Mouse (Mus musculus) heart, postnatal 0 days (tissue): ENCODE results near the gene Recql5. TPM values are rescaled to one million over a fixed set of nuclear protein-coding genes. Genes with fewer than 3 reads are reported as not detected.
A peak's percentile ranks its signal among the peaks of the same experiment; 100 is the strongest.

Experiments
- ATAC-seq: fragments of 200-750 bp; cut with Nextera tagmentation; 2 replicates; pipeline ENCODE4 v1.8.0; 2017; ENCODE audit warnings: low read depth, moderate number of reproducible peaks, moderate library complexity; ENCODE audit not compliant: insufficient read depth
- DNase-seq: peaks from one replicate; pipeline ENCODE4 v3.0.0-alpha.2; 2016; ENCODE audit warnings: low spot score
- H3K27ac ChIP-seq: fragments of 300-500 bp; sonication (generic); 2 replicates; pipeline ENCODE4 v1.5.1; 2014; ENCODE audit warnings: low read depth, mild to moderate bottlenecking
- H3K27me3 ChIP-seq: fragments of 300-500 bp; sonication (generic); 2 replicates; pipeline ENCODE4 v1.6.1; 2014; ENCODE audit warnings: low read length, mixed read lengths; ENCODE audit not compliant: control insufficient read depth, insufficient read depth
- H3K36me3 ChIP-seq: fragments of 300-500 bp; sonication (generic); replicated peaks from 2 replicates; pipeline ENCODE4 v1.6.1; 2014; ENCODE audit warnings: low read length, mixed read lengths; ENCODE audit not compliant: control insufficient read depth, insufficient read depth
- H3K4me1 ChIP-seq: fragments of 300-500 bp; sonication (generic); 2 replicates; pipeline ENCODE4 v1.6.1; 2014; ENCODE audit warnings: antibody characterized with exemption; ENCODE audit not compliant: control insufficient read depth, insufficient read depth
- H3K4me2 ChIP-seq: fragments of 300-500 bp; sonication (generic); 2 replicates; pipeline ENCODE4 v1.6.1; 2014; ENCODE audit warnings: low read depth, mild to moderate bottlenecking, low read length, moderate library complexity
- H3K4me3 ChIP-seq: fragments of 300-500 bp; sonication (generic); 2 replicates; pipeline ENCODE4 v1.5.1; 2014; ENCODE audit warnings: low read depth, low read length
- H3K9ac ChIP-seq: fragments of 300-500 bp; sonication (generic); replicated peaks from 2 replicates; pipeline ENCODE4 v1.6.1; 2014; ENCODE audit warnings: low read depth, low read length, mixed read lengths
- H3K9me3 ChIP-seq: fragments of 300-500 bp; sonication (generic); replicated peaks from 2 replicates; pipeline ENCODE4 v1.6.1; 2016; ENCODE audit warnings: low read length; ENCODE audit not compliant: control insufficient read depth
- CTCF ChIP-seq: IDR thresholded peaks from 2 replicates; pipeline ENCODE4 v1.5.1; 2016; ENCODE audit warnings: antibody characterized with exemption, control low read depth, low read depth
- EP300 ChIP-seq: IDR thresholded peaks from 2 replicates; pipeline ENCODE4 v1.6.1; 2016; ENCODE audit warnings: antibody characterized with exemption, low read depth
- WGBS: fragments of 180-500 bp; shearing (Covaris S2); extraction: QIAGEN DNeasy Blood & Tissue Kit; methylation state at CpG from one replicate; pipeline ENCODE4 v1.1.7; 2014; 5-methylcytosine and 5-hydroxymethylcytosine counted together
- polyA plus RNA-seq: library from polyadenylated mRNA; unstranded; fragments of >200 nt; fragmentation: Nextera tagmentation; extraction: Ambion mirVana; gene quantifications from 2 replicates; pipeline ENCODE4 v1.2.1, GENCODE M21; 2015
- total RNA-seq: library from RNA; depleted of rRNA; stranded (reverse); fragments of >200 nt; gene quantifications from 2 replicates; pipeline ENCODE4 v1.2.3, GENCODE M21; 2014; ENCODE audit warnings: low replicate concordance

The Recql5 gene
- total and polyA plus RNA-seq, 2 experiments from 2014 or later, result 5.8 to 6.2 TPM

- Histone ChIP-seq H3K4me1 (peaks cover 47% of the 10 kb centered on the region), H3K4me2 (no peak overlapping the region), H3K9ac (no peak overlapping the region), H3K27ac (0 out of 2 replicates have a peak overlapping the region, but pooled peaks have one; percentile 98), H3K9me3 (no peaks in the 10 kb centered on the region), H3K27me3 (no peaks in the 10 kb centered on the region), H3K4me3 (no peak overlapping the region), H3K36me3 (peaks cover 30% of the 10 kb centered on the region)
- TF ChIP-seq CTCF (no peak), EP300 (no peak)
- ATAC-seq (no peak), DNase-seq (no peak)
- WGBS, result 85% methylated on average over 3 of the region's 3 CpGs
Observed at GRCm38 (mm10) chr11:115906116-115906515, 27.2 kb downstream of the Recql5 start.

GRCm38 (mm10) chr11:115904956-115905790, 28.1 kb downstream of the Recql5 start:
- ATAC-seq, result no peak
- Histone ChIP-seq H3K27me3 (no peaks in the 10 kb centered on the region), H3K4me3 (no peak overlapping the region), H3K27ac (peak overlapping the region; percentile 98; the same call in 1 of the 2 replicates), H3K36me3 (peaks cover 30% of the 10 kb centered on the region), H3K4me1 (peaks cover 42% of the 10 kb centered on the region), H3K9me3 (no peaks in the 10 kb centered on the region), H3K9ac (0 out of 2 replicates have a peak overlapping the region, but pooled peaks have one; percentile 34), H3K4me2 (no peak overlapping the region)
- no peak for DNase-seq
- WGBS, result 62% methylated on average over 16 of the region's 16 CpGs
- no peak for TF ChIP-seq CTCF
- TF ChIP-seq EP300, result no peak

- H3K4me1 ChIP-seq, result peaks cover 46% of the 10 kb centered on the region
- H3K9me3 ChIP-seq, result no peaks in the 10 kb centered on the region
- no peaks in the 10 kb centered on the region for H3K27me3 ChIP-seq
- TF ChIP-seq CTCF (no peak), EP300 (no peak)
- WGBS, result 60% methylated on average over 8 of the region's 8 CpGs
- no peak overlapping the region for H3K4me2 ChIP-seq
- peak overlapping the region; percentile 98 for H3K27ac ChIP-seq
- no peak for ATAC-seq
- H3K9ac ChIP-seq, result 0 out of 2 replicates have a peak overlapping the region, but pooled peaks have one; percentile 34
- DNase-seq, result no peak
- peaks cover 30% of the 10 kb centered on the region for H3K36me3 ChIP-seq
- H3K4me3 ChIP-seq, result no peak overlapping the region
Observed at GRCm38 (mm10) chr11:115904231-115904955, 28.9 kb downstream of the Recql5 start.

- TF ChIP-seq EP300 (peak; percentile 84; the same call in 1 of the 2 replicates), CTCF (no peak)
- H3K4me2 ChIP-seq, result peak overlapping the region; percentile 19
- H3K36me3 ChIP-seq, result peaks cover 30% of the 10 kb centered on the region
- H3K4me1 ChIP-seq, result peaks cover 46% of the 10 kb centered on the region
- ATAC-seq, result peak; percentile 83
- 20% methylated on average over 11 of the region's 11 CpGs for WGBS
- no peak overlapping the region for H3K4me3 ChIP-seq
- no peak overlapping the region for H3K9ac ChIP-seq
- peak; percentile 90 for DNase-seq
- no peaks in the 10 kb centered on the region for H3K9me3 ChIP-seq
- peak overlapping the region; percentile 98 for H3K27ac ChIP-seq
- no peaks in the 10 kb centered on the region for H3K27me3 ChIP-seq
Observed at GRCm38 (mm10) chr11:115903384-115904230, 29.7 kb downstream of the Recql5 start.

- H3K36me3 ChIP-seq, result peaks cover 27% of the 10 kb centered on the region
- H3K4me2 ChIP-seq, result peak overlapping the region; percentile 71
- no peak overlapping the region for H3K4me3 ChIP-seq
- 22% methylated on average over 1 of the region's 1 CpGs for WGBS
- peak; percentile 70 for DNase-seq
- H3K4me1 ChIP-seq, result peaks cover 46% of the 10 kb centered on the region
- no peak overlapping the region; the same call in 1 of the 2 replicates for H3K9ac ChIP-seq
- H3K27me3 ChIP-seq, result no peaks in the 10 kb centered on the region
- ATAC-seq, result peak; percentile 11; the same call in 1 of the 2 replicates
- TF ChIP-seq CTCF (no peak), EP300 (no peak)
- peak overlapping the region; percentile 98 for H3K27ac ChIP-seq
- H3K9me3 ChIP-seq, result no peaks in the 10 kb centered on the region
Observed at GRCm38 (mm10) chr11:115902831-115903230, 30.4 kb downstream of the Recql5 start.
